Mouse (Mus musculus) yolk sac, embryonic 10.5 days (tissue): ENCODE results near the gene Trim14.
A peak's percentile ranks its signal among the peaks of the same experiment; 100 is the strongest.

Source experiments
- DNase-seq: peaks from one replicate; pipeline ENCODE4 v3.0.0-alpha.2; 2017; ENCODE audit warnings: low spot score

Gene Trim14

DNA sequence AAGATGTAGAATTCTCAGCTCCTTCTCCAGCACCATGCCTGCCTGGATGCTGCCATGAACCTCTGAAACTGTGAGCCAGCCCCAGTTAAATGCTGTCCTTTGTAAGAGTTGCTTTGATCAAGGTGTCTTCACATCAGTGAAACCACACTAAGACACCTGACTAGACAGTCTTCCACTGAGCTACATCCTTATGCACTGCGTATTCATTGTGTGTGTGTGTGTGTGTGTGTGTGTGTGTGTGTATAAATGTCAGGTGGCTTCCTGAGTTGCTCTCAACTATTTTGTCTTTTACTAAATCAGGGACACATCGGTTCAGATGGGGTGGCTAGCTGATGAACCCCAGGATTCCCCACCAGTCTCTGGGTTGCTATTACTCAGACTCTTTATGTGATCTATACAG lies 56.9 kb downstream of the Trim14 start:
- no peak for DNase-seq

DNA sequence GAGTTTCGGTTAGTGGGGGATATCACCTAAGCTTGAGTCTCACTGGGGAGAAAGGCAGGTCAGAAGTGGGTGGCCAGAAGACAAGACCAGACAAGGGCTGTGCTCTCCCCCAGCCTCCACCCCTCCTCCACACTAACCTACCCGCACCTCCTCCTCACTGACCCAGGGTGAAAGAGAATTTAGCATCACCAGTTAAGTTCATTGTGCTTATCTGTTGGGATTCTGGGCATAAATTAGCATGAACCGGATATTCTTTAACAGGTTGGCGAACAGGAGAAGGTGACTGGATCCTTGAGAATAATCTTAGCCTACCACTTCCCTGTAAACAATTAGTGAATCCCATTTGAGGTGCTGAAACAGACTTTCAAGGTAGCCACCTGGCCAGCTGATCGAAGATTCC lies 60.8 kb downstream of the Trim14 start:
- DNase-seq: no peak

DNA sequence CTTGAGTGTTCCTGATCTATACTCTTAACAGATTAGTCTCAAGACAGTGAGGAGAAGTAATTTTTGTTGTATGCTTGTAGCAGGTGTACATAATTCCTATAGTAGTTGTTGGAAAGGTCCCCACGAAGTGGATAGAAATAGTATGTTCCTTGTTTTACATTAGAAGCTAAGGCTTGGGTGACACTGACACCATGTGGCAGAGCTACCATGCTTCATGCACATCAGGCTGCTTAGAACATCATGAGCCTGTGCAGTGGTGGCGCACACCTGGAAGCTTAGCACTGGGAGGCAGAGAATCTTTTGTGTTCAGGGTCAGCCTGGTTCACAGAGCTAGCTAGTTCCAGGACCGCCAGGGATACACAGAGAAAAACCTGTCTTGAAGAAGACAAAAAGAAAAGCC lies 70.2 kb downstream of the Trim14 start:
- DNase-seq: no peak

DNA sequence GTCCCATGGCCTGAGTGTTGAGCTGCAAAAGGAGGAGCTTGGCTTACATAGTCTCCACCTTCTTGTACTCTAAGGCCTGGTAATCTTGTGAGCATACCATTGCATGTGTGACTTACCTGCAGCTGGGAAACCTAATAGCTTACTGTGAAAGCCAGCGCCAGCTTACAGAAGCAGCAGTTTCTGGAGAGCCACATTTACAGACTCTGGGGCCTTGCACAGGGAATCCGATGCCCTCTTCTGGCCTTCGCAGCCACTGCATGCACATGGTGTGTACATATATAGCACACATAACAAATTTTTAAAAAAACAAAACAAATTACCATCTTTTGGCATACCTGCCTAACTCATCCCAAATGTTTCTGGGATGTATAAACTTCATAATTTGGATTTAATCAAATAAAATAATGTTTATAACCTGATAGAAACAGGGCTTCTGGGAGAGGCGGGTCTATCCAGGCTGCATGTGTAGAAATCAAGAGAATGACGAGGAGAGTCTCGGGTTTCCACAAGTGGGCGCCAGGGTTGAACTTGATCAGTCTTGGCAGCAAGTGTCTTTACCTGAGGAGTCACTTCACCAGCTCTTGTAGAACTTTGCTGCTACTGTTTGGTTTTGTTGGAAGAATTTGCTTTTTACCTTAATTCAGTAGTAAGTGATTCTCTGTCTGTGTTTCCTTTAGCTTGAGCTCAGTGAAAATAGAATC lies 72.7 kb downstream of the Trim14 start:
- no peak for DNase-seq

DNA sequence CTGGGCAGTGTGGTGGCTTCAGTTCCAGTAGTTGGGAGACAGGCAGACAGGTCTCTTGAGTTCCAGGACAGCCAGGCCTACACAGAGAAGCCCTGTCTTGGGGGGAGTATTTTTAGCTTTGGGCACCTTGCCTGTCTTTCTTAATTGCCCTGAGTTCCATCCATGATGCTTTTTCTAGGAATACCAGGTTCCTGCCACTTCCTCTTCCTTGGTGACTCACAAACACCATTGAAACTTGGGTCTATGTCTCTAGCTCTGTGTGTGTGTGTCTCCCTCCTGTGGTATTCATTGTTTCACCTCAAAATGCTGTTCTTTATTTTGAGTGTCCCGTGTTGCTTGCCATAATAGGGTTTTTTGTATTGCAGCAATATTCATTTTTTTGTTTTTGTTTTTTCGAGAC lies 77.5 kb downstream of the Trim14 start:
- no peak for DNase-seq

DNA sequence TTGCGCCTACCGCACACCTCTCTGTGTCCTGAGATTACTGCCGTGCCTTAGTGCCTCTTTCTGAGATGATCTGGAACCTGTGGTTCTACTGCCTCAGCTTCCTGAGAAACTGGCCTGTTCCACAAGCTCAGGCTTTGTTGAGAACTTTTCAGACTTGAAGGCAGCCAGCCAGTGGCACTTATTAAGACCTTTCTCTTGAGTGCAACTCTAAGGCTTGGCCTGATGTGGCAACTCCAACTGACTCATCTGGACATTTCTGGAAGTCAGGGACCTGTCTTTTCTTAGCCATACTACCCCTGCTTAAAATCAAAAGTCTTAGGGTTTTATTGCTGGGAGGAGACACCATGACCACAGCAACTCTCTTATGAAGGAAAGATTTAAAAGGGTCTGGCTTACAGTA lies 78.8 kb downstream of the Trim14 start:
- no peak for DNase-seq

DNA sequence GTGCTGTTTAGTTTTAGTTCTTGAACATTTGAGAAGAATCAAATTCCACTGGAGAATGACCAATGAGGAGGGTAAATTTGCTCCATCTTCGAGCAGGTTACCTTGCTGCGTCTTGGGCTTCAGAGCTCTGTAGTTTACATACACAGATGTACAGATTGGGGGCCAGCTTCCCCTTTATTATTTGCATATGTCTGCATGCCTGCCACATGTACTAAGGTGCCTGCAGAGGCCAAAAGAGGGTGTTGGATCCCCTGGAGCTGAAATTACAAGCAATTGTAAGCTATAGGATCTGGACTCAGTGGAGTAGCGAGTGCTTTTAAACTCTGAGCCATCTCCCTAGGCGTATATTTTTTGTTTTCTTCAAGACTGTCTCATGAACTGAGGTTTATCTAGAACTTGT lies 79.2 kb downstream of the Trim14 start:
- no peak for DNase-seq

DNA sequence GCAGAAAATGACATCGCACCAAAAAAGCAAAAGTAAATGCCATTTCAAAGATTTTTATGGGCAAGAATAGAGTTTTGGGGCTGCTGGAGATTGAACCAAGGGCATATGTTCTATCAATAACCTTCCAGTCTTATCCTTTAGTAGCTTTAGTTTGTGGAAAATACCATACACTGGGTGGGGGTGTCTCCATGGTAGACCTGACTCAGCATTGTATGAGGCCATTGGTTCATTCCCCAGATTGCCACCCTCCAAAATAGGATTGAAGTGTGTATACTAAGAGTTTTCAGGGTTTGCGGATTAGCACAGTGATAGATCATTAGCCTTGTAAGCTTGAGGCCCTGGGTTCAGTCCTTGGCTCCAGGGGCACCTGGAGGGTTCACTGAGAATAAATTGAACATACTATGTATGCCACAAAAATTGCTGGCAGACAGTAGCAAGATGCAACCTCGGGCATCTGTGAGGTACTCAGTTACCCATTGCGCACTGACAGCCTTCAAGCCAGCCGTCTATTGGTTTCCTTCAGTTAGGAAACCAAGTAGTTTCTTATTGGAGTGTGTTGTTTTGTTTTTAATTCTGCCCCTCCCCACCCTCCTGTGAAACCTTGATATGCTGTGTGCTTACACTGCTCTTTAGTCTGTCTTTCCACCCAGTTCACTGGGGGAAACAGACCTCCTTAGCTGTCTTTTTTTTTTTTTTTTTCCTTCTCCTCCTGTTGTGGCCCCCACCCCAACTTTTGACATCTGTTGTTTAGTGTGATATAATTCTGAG lies 81.7 kb downstream of the Trim14 start:
- no peak for DNase-seq

DNA sequence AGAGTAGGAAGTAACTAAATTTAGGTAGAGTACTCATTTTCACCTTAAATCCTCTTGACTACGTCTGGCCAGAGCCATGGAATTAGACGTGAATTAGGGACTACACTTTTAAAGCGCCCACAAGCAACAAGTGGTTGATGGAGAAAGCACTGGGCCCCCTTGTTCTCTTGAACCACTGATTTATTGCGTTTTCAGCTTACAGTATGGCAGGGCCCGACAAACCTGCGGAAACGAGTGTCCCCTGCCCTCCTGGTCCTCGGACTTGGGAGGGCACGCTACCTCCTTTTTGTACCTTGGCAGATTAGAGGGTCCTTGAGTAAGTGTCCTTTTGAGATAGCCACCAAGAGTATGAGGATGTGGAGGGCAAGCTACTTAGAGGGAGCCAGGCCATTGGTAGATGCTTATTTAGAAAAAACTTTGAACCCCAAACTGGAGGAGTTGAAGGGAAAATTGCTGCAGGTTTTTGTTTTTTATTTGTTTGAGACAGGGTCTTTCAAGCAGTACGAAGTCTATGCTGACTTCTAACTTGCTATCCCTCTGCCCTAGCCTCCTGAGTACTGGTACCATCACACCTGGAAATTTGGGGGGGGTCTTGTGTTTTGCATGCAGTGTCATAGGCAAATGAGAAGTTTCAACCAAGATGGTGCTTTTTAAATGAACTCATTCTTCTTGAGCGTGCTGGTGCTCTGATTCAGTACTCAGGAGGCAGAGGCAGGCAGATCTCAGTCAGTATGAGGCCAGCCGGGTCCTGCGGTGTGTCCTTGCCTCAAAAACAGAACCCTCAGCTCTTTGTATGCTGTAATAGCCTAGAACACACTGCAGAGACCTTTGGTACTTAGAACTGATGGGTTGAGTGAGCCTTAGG lies 82.9 kb downstream of the Trim14 start:
- no peak for DNase-seq

DNA sequence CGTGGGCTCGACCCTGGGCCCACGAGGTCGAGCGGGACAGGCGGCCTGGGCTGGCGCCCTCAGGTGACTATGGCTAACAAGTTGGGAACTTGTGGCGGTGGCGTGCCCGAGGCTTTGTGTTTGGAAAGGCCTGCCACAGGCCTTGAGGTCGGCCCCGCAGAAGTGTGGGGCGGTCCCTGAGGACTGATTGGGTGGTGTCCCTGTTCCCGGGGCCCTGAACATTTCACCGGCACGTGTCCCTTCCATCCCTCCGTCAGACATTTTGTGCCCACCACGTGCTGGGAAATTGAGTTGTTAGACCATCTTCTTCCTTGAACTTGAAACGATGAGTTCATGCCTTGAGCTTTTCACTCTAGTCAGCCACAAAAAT lies 83.5 kb downstream of the Trim14 start:
- peak; percentile 79 for DNase-seq

DNA sequence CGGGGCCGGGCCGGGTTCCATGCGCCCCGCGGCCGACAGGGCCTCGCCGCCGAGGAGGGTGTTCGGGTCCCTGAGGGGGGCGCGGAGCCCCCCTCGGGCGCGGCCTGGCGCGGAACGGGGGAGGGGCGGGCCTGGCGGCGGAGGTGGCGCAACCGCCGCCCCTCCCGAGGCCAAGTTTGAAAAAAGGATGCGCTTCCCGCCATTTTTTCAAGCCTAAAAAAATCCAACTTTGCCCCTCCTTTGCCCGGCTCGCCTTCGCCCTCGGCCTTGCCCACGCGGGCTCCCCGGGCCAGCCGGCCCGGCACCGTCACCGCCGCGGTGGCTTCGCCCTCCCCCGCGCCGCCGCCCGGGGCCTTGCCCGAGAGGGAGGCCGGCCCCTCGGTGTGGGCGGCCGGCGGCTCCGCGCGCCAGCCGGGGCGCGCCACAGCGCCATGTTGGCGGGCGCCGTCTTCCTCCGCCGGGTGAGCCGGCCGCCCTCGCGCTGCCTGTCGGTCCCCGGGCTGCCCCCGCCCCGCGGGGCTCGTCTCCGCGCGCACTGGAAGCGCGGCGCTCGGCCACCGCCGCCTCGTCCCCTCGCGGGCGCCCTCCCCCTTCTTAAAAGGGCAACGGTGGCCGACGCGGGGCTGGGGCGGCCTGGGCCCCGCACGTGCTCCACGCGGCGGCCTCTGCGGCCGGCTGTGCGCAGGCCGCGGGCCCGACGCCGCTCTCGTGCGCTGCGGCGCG lies 84.0 kb downstream of the Trim14 start:
- DNase-seq: peak; percentile 81

DNA sequence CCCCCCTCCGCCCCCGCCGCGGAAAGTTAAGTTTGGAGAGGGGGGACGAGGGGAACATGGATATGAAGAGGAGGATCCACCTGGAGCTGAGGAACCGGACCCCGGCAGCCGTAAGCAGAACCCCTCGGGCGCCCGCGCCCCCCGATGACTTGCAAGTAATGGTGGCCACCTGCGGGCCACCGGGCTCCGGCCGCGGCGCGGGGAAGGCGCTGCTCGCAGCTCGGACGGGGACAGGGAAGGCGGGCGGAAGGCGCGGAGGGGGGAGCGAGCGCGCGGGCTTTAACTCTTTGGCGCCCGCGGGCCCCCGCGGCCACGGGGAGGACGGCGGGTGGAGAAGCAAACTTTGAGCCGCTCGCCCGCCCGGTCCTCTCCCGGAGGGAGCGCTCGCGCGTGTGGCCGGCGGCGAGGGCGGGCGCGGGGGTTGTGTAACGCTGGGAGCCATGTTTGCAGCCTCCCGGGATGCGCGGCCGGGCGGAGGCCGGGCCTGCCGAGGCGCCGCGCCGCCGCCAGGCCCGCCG lies 84.6 kb downstream of the Trim14 start:
- DNase-seq: peak; percentile 74

DNA sequence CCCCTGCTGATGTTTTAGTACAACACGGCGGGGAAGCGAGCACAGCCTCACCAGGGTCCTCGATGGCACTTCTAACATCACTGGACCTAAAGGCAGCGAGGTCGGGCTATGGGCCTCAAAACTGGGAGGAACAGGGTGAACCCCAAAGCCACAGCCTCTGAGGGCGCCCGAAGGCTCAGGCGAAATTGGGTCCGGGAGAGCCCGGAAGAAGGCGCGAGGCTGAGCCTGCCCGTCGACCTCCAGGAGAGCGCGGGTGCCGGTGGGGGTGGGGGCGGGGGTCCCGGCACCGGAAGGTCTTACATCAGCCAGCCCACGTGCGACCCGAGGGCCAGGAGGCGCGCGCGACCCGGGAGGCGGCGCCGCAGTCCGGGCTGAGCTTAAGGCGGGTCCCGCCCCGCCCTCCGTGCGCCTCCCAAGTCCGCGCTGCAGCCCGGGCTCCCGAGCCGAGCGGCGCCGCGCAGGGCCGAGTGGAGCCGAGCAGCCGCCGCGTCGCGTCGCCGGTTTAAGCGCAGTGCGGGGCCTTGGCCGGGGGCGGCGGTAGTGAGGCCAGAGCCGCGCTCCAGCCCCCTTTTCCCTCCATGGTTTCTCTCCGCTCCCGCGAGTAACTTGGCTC lies 85.3 kb downstream of the Trim14 start, which contains the start of gene Anp32b:
Anp32b (plus strand) TSS at position 384 of the 613 bp plus-strand sequence.
- DNase-seq: peak; percentile 91

DNA sequence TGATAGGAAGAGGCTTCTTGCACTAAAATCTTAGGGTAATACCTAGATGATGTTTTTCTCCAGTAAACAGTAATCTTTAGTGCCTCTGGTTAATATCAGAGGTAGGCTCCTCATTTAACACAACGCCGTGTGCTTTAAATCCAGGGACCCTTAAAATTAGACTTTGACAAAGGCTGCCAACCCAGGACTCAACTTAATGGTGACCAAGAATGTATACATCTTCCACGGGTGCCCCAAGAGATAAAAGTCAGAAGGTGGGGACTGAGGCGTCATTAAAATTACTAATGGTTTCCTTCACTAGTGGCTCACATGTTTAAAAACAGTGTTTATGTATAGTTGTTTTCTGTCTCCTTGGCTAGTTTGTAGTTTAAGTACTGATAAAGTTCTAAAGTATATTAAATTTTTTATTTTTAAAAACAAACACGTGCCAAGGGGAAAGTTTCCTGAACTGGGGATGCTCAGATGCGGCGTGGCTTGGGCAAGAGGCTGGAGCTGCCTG lies 85.9 kb downstream of the Trim14 start:
- no peak for DNase-seq

DNA sequence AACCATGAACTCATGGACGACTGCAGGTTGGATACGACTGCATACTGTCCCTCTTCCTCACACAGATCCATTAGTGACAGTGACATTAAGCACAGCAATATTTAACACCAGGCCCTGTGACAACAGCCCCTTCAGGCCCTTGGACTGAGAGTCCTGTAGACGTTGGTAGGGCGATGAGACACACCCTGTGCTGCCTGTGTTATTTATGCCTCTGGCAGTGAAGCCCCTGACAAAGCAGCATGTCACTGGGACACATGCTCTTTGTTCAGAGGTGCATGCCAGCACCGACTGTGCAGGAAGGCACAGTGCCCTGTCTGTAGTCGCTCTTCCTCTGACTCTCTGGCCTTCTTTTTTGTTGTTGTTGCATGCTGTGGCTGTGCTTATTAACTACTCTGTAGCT lies 87.1 kb downstream of the Trim14 start:
- DNase-seq: no peak

DNA sequence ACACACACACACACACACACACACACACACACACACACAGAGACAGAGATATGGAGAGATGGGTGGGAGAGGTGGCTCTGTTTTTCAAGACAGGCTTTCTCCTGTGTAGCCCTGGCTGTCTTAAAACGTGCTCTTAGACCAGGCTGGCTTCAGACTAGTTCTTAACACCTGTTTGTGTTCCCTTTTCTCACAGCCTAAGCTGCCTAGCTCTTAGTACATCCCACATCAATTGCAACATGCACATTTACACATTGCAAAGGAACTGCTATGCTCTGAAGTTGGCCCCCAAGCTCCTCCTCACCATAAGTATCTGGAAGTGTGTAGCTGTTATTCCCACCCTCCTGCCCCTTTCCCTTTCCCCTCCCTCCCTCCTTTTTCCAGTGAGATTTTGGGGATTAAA lies 88.5 kb downstream of the Trim14 start:
- no peak for DNase-seq

DNA sequence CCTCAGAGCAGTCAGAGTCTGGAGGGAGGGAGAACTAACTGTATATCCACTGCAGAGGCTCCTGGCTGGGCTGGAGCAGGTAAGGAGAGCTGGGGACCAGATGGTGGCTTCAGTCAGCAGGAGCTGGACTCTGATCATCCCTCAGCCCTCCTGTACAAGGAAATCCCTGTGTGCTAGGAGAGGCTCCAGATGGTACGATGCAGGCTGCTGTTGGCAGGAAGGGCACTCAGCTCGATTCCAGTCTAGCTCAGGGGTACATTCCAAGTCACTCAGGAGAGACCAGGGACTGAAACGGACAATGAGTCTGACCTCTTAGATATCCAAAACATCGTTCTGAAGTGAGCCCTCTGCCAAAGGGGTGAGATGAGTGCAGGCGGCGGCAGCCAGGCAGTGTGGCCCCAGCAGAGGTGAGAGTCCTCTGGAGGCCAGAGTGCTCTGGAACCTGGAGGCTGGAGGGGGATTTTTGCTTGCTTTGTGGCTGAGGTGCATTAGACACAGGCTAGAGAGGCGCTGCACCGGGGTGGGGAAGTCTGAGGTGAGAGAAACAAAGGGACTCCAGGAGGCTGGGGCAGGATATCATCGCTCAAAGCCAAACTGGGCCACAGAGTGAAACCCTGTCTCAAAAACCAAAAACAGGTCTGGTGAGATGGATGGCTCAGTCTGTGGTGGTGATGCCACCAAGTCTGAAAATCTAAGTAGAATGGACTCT lies 90.5 kb downstream of the Trim14 start:
- DNase-seq: no peak
